Mouse (Mus musculus): Measurements from ENCODE around the gene Pam. TPM values are rescaled to one million over a fixed set of nuclear protein-coding genes. Genes with fewer than 3 reads are reported as not detected.

Gene Pam
- polyA plus RNA-seq, 1 experiment from 2014 or later = 28.7 TPM

- Histone ChIP-seq H3K9me3 (replicated peaks) (no peaks in the 10 kb centered on the region), H3K27me3 (no peaks in the 10 kb centered on the region), H3K4me3 (no peak overlapping the region), H3K4me2 (replicated peaks) (no peak overlapping the region), H3K4me1 (peaks cover 23% of the 10 kb centered on the region), H3K36me3 (no peaks in the 10 kb centered on the region), H3K27ac (peak overlapping the region; percentile 35; the same call in 1 of the 2 replicates), H3K9ac (no peak overlapping the region)
- 0 out of 2 replicates have a peak, but pooled peaks have one; percentile 44 for ATAC-seq (ENCODE audit: low FRiP score)
- 64% methylated on average over 2 of the region's 2 CpGs for WGBS
Measured at GRCm38 (mm10) chr1:98053447-98053846, 42.0 kb downstream of the Pam start.

DNA sequence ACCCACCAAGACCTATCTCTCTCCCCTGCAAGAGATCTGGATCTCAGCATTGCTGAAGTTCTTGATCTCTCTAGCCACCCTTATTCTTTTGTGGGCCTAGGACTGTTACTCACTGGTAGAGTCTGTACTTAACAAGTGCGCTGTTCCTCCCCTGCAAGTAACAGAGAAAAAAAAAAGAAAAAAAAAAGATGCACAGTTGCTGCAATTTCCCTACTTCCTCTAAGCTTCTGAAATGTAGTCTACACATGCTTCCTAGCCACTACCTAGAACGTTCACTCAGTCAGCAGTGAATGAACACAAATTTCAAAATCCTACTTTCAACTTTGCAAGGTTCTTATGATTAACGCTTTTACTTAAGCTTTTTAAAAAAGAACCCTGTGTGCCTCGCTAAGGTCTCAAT, 42.7 kb downstream of the Pam start:
- ATAC-seq (ENCODE audit: low FRiP score) = no peak
- H3K9ac ChIP-seq = no peak overlapping the region
- H3K27me3 ChIP-seq = no peaks in the 10 kb centered on the region
- WGBS = 90% methylated on average over 4 of the region's 4 CpGs
- no peak overlapping the region for H3K4me3 ChIP-seq
- peaks cover 28% of the 10 kb centered on the region for H3K4me1 ChIP-seq
- no peak overlapping the region for H3K4me2 ChIP-seq (replicated peaks)
- H3K36me3 ChIP-seq = no peaks in the 10 kb centered on the region
- H3K27ac ChIP-seq = no peak overlapping the region
- H3K9me3 ChIP-seq (replicated peaks) = no peaks in the 10 kb centered on the region

GRCm38 (mm10) chr1:98051039-98051438, 44.4 kb downstream of the Pam start:
- no peak for ATAC-seq (ENCODE audit: low FRiP score)
- Histone ChIP-seq H3K4me2 (replicated peaks) (no peak overlapping the region), H3K36me3 (no peaks in the 10 kb centered on the region), H3K27ac (no peak overlapping the region), H3K27me3 (no peaks in the 10 kb centered on the region), H3K9ac (no peak overlapping the region), H3K9me3 (replicated peaks) (no peaks in the 10 kb centered on the region), H3K4me3 (no peak overlapping the region), H3K4me1 (peaks cover 31% of the 10 kb centered on the region)
- WGBS = 40% methylated on average over 3 of the region's 3 CpGs

DNA sequence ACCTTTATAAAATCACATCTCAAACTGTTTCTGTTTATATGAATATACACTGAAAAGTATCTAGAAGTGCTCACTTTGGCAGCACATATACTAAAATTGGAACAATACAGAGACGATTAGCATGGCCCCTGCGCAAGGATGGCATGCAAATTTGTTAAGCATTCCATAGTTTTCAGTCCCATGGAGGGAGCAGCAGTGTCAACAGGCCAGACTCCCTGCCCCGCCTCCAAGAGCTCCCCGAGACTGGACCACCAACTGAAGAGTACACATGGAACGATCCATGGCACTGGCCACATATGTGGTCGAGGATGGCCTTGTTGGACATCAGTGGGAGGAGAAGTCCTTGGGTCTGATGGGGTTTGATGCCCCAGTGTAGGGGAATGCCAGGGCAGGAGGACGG, 45.7 kb downstream of the Pam start:
- H3K27ac ChIP-seq = no peak overlapping the region

DNA sequence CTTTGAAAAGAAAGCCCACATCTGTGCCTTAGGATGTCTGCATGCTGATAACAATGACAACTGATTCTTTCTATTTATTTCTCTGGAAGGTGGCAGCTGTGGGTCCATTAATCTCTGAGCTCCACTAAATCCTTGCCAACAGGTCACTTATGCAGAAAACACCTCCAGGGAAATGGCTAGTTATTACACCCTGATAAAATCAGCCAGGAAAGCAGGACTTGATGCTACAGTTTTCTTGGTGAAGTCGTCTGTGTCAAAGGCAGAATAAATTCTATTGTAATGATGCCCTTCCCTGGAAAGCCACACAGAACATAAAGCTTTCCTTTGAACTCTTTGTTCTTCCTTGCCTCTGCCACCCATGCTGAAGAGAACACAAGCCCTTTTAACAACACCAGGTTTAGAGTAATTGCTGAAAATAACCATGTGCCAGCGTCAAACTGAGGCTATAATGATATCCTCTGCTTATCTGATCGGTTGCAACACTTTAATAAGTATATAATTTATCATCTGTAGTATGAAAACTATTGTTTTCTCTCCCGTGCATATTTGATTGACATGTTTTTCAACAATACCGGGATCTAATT, 47.1 kb downstream of the Pam start:
- 22% methylated on average over 5 of the region's 5 CpGs for WGBS
- peak overlapping the region; percentile 73 for H3K27ac ChIP-seq
- no peak overlapping the region for H3K9ac ChIP-seq

More for the DNA sequence above, 45.7 kb downstream of the Pam start:
- H3K4me1 ChIP-seq = peaks cover 31% of the 10 kb centered on the region
- H3K27me3 ChIP-seq = no peaks in the 10 kb centered on the region
- 67% methylated on average over 7 of the region's 7 CpGs for WGBS
- no peak overlapping the region for H3K4me2 ChIP-seq (replicated peaks)
- H3K36me3 ChIP-seq = no peaks in the 10 kb centered on the region
- H3K9ac ChIP-seq = no peak overlapping the region
- no peak overlapping the region for H3K4me3 ChIP-seq
- no peak for ATAC-seq (ENCODE audit: low FRiP score)
- H3K9me3 ChIP-seq (replicated peaks) = no peaks in the 10 kb centered on the region

GRCm38 (mm10) chr1:98047284-98048217, 47.9 kb downstream of the Pam start:
- no peaks in the 10 kb centered on the region for H3K36me3 ChIP-seq
- no peaks in the 10 kb centered on the region for H3K9me3 ChIP-seq (replicated peaks)
- peak overlapping the region; percentile 32 for H3K4me2 ChIP-seq (replicated peaks)
- no peak overlapping the region for H3K4me3 ChIP-seq
- ATAC-seq (ENCODE audit: low FRiP score) = peak; percentile 92
- peak overlapping the region; percentile 73 for H3K27ac ChIP-seq
- peaks cover 27% of the 10 kb centered on the region for H3K4me1 ChIP-seq
- no peak overlapping the region for H3K9ac ChIP-seq
- H3K27me3 ChIP-seq = no peaks in the 10 kb centered on the region
- WGBS = 23% methylated on average over 10 of the region's 10 CpGs

More for the DNA sequence above, 47.1 kb downstream of the Pam start:
- ATAC-seq (ENCODE audit: low FRiP score) = peak; percentile 69
- H3K4me3 ChIP-seq = no peak overlapping the region
- H3K4me1 ChIP-seq = peaks cover 27% of the 10 kb centered on the region
- H3K27me3 ChIP-seq = no peaks in the 10 kb centered on the region
- peak overlapping the region; percentile 32; the same call in 1 of the 2 replicates for H3K4me2 ChIP-seq (replicated peaks)
- H3K9me3 ChIP-seq (replicated peaks) = no peaks in the 10 kb centered on the region
- no peaks in the 10 kb centered on the region for H3K36me3 ChIP-seq

DNA sequence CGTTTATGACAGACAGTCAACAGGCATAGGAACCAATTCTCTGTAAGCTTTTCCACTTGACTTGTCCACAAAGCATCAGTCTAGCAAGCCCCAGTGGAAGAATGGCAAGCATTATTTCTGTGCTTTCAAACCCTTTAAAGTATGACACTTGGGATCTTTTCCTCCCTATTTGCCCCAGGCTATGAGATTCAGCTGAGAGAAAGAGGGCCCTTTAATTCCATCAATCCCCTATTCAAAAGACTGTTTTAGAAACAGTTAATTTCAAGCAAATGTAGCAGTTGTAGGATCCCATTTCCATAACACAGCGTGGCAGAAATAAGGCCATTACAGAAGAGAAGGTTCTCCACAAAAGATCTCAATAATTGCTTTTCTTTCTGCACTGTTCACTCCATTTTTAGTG, 53.0 kb downstream of the Pam start:
- Histone ChIP-seq H3K27me3 (no peaks in the 10 kb centered on the region), H3K4me2 (replicated peaks) (no peak overlapping the region), H3K27ac (no peak overlapping the region), H3K4me1 (peaks cover 4% of the 10 kb centered on the region), H3K9ac (no peak overlapping the region), H3K4me3 (no peak overlapping the region), H3K36me3 (no peaks in the 10 kb centered on the region), H3K9me3 (replicated peaks) (no peaks in the 10 kb centered on the region)
- no peak for ATAC-seq (ENCODE audit: low FRiP score)
- WGBS = 37% methylated on average over 2 of the region's 2 CpGs

DNA sequence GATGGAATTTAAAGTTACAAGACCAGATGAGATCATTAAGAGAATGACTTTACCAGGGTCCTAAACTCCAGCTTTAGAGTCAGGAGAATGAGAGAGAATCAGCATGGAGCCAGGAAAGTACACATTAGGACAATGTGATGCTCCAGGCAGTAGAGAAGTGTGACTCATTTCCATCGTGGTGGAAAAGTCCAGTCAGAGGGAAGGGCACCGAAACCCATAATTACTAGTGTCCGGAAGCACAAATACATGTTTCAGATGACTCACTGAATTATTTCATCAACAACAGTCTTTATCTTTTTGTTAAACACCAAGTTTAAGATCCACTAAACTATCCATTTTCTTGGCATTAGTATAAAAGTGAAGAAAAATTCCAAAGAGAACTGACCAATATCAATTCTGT, 57.2 kb downstream of the Pam start:
- Histone ChIP-seq H3K9ac (no peak overlapping the region), H3K4me2 (replicated peaks) (no peak overlapping the region), H3K4me1 (no peaks in the 10 kb centered on the region), H3K9me3 (replicated peaks) (no peaks in the 10 kb centered on the region), H3K27me3 (no peaks in the 10 kb centered on the region), H3K27ac (no peak overlapping the region), H3K36me3 (no peaks in the 10 kb centered on the region), H3K4me3 (no peak overlapping the region)
- ATAC-seq (ENCODE audit: low FRiP score) = no peak
- 88% methylated on average over 3 of the region's 3 CpGs for WGBS

DNA sequence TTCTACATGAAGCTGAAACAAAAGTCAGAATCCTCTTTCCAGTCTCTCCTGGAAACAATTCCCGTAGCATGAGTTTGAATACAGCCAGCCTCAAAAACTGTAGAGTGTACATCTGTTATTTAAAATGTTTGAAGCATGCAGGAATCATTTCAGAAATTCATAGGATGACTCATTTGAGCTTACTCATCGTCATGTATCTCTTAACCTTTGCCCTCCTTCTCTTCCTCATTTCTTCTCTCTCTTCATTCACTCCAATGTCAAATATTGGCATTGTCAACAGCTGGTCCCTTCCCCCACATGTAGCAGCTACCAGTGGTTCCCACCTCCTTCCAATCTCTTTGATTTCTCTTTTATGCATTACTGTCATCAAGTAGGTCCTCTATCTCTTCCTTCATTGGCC, 59.7 kb downstream of the Pam start:
- Histone ChIP-seq H3K4me1 (no peaks in the 10 kb centered on the region), H3K4me2 (replicated peaks) (no peak overlapping the region), H3K4me3 (no peak overlapping the region), H3K9ac (no peak overlapping the region), H3K36me3 (no peaks in the 10 kb centered on the region), H3K9me3 (replicated peaks) (no peaks in the 10 kb centered on the region), H3K27ac (no peak overlapping the region), H3K27me3 (no peaks in the 10 kb centered on the region)
- 87% methylated on average over 2 of the region's 2 CpGs for WGBS
- no peak for ATAC-seq (ENCODE audit: low FRiP score)

DNA sequence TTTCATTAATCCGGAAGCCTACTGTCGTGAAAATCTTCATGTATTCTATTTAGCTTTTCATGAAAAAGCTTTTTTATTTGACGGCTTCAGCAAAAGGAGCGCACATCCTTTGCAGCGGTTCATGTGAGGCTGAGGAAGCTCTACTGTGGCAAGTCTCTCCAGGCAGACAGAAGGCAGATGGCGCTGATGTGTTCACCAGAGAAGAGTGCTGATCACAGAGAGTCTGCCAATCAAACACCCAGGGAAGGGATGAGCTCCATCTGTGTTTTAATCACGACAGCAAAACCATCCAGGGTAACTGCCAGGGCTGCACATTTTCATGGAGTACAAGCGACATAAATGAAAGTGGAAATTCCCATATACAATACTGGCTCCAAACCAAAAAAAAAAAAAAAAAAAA, 63.6 kb downstream of the Pam start:
- Histone ChIP-seq H3K4me1 (no peaks in the 10 kb centered on the region), H3K27ac (no peak overlapping the region), H3K36me3 (no peaks in the 10 kb centered on the region), H3K9ac (no peak overlapping the region), H3K9me3 (replicated peaks) (no peaks in the 10 kb centered on the region), H3K4me3 (no peak overlapping the region), H3K4me2 (replicated peaks) (no peak overlapping the region), H3K27me3 (no peaks in the 10 kb centered on the region)
- peak; percentile 58; the same call in 1 of the 2 replicates for ATAC-seq (ENCODE audit: low FRiP score)
- WGBS = 82% methylated on average over 8 of the region's 8 CpGs

- no peaks in the 10 kb centered on the region for H3K4me1 ChIP-seq
- H3K4me2 ChIP-seq (replicated peaks) = no peak overlapping the region
- H3K27ac ChIP-seq = no peak overlapping the region
- no peak overlapping the region for H3K9ac ChIP-seq
- H3K9me3 ChIP-seq (replicated peaks) = no peaks in the 10 kb centered on the region
- no peaks in the 10 kb centered on the region for H3K27me3 ChIP-seq
- no peaks in the 10 kb centered on the region for H3K36me3 ChIP-seq
- H3K4me3 ChIP-seq = no peak overlapping the region
- WGBS = 93% methylated on average over 5 of the region's 5 CpGs
- ATAC-seq (ENCODE audit: low FRiP score) = no peak
Measured at GRCm38 (mm10) chr1:98029025-98029424, 66.4 kb downstream of the Pam start.

- no peaks in the 10 kb centered on the region for H3K4me1 ChIP-seq
- 90% methylated on average over 5 of the region's 5 CpGs for WGBS
- no peak overlapping the region for H3K9ac ChIP-seq
- H3K4me2 ChIP-seq (replicated peaks) = no peak overlapping the region
- H3K4me3 ChIP-seq = no peak overlapping the region
- no peaks in the 10 kb centered on the region for H3K36me3 ChIP-seq
- H3K9me3 ChIP-seq (replicated peaks) = no peaks in the 10 kb centered on the region
- no peak for ATAC-seq (ENCODE audit: low FRiP score)
- H3K27ac ChIP-seq = no peak overlapping the region
- no peaks in the 10 kb centered on the region for H3K27me3 ChIP-seq
Measured at GRCm38 (mm10) chr1:98028468-98028867, 67.0 kb downstream of the Pam start.

All from hindbrain, embryonic 12.5 days (tissue).